Mouse (Mus musculus): ENCODE measurements around the gene 1810013L24Rik.

DNA sequence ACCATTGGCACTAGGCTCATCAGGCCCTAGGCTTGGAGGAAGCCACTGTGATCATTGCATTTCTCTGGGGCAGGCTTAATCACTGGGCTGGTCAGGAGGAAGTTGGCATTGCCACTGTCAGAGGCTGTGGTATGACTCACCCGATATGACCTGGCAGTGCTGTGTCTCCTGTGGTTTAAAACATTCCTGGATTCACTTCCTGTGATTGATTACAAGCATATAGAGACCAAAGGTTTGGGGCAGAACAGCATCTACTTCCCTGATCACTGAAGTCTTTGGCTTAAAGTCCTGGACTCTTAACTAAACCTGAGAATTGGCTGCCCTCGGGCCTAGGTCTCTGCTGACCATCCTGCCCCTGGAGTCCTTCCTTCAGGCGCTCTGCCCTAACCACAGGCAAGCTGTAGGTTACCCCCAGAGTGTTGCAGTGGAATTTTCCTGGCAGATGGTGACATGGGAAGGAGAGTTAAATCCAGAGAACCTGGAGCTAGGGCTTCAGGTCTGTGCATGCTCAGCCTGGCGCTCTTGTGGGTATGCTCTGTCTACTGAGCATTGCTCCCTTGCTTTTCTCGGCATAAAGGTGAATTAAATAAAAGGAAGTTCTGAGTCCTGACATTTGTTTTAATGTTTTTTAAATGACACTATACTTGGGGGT lies 32.6 kb downstream of the 1810013L24Rik start:
- TF ChIP-seq POLR2A (IDR thresholded peaks at IDR 0.05; ENCODE audit: control insufficient read depth, extremely low read depth, insufficient read depth, low read length, poor library complexity) (no peak), CTCF (IDR thresholded peaks at IDR 0.05; ENCODE audit: borderline replicate concordance, control insufficient read depth, extremely low read depth, insufficient read depth, low read length, poor library complexity) (no peak)
